Mouse (Mus musculus) embryo, embryonic 11 days (tissue): Measurements from ENCODE around the gene Uck1.
"Not testable (repeated sequence)": the region's sequence is repeated elsewhere in the genome, so short reads cannot be mapped to it uniquely, and the experiment has no call there.

Experiments
- DNase-seq: peaks from one replicate; pipeline ENCODE4 v3.0.0-alpha.2; 2015

Gene Uck1

GRCm38 (mm10) chr2:32259657-32260417 is at the start of gene Uck1:
Gene Uck1 (minus strand): TSS chr2:32260159.
- DNase-seq, result peak; percentile 94

GRCm38 (mm10) chr2:32308870-32309568 is 49.1 kb upstream of the Uck1 start:
- no peak for DNase-seq

DNA sequence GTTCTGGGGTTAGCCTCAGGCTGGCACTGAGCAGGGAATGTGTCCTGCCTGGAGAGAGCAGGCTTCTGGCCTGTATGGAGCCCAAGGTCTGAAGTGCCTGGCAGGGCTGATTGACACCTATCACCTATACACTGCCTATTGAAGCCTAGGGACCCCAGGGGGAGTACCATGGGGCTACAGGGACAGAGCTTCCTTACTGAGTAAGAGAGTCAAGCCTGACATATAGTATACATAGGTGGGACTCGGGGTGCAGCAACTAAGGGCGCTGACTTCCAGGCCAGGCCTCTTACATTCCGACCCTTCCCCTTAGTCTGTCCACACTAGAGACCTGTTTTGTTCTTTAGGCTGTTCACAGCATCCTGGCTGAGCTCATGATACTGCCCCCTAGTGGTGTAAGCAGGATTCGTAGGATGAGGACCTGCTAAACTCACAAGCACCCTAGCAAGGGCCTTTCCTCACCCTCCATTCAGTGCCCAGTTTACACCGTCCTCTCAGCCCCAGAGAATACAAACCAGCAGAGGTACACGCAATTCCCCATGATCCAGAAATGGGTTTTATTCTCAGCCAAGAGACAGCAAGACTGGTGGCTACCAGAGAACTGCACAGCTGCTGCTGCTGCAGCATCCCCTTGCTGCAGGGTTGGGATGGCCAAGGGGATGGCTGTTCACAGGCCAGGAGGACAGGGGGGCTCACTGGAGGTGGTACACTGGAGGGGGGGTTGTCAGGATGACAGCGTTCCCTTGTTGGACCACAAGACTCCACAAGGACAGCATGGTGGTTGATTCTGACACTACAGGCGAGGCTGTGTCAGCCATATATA is 48.2 kb upstream of the Uck1 start:
- DNase-seq, result peak; percentile 76

DNA sequence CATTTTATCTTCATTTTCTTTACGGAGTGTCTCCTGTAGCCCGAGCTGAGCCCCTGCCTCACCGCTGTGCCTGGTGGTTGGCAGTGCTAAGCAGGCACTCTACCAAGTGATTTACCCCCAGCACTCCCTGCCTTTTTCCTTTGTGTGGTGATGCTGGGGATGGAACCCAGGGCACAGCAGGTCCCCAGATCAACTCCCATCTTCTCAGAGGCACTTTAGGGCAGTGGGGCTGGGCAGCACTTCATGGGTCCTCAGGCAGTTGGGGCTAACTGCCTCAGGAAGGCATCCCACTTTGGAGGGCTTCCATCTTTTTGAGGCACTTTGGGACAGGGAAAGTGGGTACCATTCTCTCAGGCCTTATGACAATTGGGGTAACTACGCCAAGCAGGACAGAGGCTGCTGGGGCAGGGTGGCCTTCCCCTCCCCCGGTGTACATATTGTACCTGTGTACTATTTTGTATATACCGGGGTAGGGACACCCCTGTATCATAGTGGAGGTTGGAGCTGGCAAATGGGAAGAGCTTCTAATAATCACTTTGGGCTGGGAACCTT is 47.4 kb upstream of the Uck1 start:
- DNase-seq, result no peak

DNA sequence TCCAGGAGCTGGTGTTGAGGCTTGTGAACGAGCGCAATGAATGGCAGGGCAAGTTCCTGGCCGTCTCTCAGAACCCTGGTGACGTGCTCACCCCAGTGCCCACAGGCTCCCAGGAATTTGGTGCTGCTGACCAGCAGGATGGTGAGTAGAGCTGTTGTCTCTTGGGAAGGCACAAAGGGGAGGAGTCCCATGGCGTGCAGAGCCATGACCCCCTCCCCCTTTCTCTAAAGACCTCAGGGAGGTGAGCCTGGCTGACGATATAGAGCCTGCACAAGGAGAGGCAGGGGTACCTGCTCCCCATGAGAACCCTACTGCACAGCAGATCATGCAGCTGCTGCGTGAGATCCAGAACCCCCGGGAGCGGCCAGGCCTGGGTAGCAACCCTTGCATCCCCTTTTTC is 46.2 kb upstream of the Uck1 start:
- DNase-seq, result no peak

GRCm38 (mm10) chr2:32305668-32306067 is 45.7 kb upstream of the Uck1 start:
- no peak for DNase-seq

DNA sequence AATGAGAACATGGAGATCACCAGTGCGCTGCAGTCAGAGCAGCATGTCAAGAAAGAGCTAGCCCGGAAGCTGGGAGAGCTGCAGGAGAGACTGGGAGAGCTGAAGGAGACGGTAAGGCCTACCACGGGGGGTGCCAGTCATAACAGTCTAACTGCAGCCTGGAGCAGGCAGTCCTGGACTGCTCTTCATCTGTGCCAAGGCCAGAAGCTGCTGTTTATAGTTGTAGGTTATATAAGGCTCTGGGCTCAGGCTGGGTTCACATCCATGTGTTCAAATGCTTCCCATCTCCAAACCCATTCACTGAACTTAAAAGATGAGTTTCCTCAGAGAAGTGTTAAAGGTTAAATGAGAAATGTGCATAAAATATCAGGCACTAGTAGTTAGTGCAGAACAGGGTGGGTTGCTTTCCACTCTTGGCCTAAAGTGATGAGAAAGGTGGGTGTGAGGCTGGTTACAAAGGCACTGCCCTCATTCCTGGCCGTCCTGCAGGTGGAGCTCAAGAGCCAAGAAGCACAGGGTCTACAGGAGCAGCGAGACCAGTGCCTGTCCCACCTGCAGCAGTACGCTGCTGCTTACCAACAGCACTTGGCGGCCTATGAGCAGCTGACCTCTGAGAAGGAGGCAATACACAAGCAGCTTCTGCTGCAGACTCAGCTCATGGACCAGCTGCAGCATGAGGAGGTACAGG is 44.3 kb upstream of the Uck1 start:
- DNase-seq, result peak; percentile 73

GRCm38 (mm10) chr2:32302952-32303351 is 43.0 kb upstream of the Uck1 start:
- no peak for DNase-seq

DNA sequence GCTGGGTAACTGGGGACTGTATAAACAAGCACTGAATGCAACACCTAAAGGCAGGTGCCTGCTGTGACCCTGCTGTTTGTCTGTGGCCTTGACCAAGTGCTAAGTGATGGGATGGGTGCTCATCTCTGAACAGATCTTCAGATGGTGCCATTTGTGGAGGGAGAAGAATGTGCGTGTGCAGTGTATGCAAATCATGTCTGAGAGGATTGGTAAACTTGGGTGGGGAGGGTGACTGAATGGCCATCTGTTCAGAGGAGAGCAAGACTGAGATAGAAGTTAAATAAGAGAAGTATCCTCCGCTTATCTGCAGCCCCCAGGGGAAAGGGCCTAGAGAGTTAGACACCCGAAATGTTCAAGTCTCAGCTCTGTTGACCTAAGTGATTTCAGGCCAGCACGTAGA is 39.5 kb upstream of the Uck1 start:
- DNase-seq, result no peak

DNA sequence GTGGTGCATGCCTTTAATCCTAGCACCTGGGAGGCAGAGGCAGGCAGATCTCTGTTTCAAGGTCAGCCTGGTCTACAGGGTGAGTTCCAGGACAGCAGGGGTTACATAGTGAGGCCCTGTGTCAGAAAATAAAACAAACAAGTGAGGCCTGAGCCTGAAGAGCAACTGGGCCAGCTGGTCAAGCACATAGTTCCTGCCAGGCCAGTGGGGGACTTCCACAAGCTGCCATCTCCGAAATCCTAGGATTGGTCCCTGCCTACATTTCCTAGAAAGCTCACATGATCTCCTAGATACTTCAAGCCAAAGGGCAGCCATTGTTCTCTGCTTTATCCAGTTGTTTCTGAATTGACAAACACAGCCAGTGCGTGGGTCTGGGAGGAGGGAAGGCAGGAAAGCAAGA is 35.9 kb upstream of the Uck1 start:
- not testable (repeated sequence) for DNase-seq

- no peak for DNase-seq
Observed at GRCm38 (mm10) chr2:32295285-32295684, 35.3 kb upstream of the Uck1 start.

DNA sequence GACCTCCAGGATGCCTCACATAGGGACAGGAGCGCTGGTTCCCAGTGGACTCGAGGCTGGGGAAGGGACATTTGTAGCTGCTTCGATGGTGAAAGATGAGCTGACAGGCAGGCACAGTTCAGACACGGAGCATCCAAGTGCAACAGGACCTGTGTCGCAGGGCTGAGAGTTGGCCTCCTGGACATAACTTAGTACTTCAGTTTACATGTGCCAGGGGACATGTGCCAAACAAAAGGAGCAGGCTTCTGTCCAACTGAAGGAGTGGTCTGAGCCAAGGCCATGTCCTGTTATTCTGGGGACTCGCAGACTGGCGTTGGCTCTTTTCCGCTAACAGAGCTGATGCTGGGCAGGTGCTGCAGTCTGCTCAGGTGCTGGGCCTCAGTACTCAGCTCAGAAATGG is 34.4 kb upstream of the Uck1 start:
- DNase-seq, result no peak

DNA sequence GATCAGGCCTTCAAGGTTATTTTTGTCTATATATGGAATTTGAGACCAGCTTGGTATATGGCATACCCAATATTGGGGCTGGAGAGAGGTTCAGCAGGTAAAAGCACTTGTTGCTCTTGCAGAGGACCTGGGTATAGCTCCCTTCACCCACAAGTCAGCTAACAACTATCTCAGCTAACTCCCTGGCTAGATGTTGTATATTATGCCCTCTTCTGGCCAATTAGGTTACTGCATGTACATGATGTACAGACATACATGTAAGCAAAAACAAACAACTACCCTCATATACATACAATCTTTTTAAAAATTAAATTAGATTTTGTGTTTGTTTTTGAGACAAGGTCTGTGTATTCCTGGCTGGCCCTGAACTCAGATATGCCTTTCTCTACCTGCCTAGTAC is 29.6 kb upstream of the Uck1 start:
- peak; percentile 55 for DNase-seq

- peak; percentile 53 for DNase-seq
Observed at GRCm38 (mm10) chr2:32288371-32288931, 28.5 kb upstream of the Uck1 start.

DNA sequence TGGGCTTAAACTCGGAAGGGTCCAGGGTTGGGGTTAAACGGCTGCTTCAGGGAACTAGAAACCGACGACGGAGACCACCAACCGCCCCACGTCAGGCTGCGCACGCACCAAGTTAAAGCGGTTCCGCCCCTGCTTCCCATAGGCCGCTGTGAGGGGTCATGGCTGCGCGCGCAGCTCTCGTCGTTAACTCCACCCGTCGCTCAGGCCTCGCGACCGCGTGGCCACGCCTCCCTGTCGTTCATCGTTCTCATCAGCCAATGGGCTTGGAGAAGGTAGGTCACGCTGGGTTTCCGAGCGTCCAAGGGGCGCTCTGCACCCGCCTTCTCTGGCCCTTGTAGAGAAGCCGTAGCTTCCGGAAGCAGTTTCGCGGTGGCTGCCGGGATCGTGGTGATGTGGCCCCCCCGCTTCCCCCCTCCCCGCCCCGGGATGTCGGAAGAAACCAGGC is 28.0 kb upstream of the Uck1 start, which contains the start of gene Swi5:
TSS of gene Swi5 (minus strand) at position 153 of the 445 bp plus-strand sequence.
- peak; percentile 100 for DNase-seq

DNA sequence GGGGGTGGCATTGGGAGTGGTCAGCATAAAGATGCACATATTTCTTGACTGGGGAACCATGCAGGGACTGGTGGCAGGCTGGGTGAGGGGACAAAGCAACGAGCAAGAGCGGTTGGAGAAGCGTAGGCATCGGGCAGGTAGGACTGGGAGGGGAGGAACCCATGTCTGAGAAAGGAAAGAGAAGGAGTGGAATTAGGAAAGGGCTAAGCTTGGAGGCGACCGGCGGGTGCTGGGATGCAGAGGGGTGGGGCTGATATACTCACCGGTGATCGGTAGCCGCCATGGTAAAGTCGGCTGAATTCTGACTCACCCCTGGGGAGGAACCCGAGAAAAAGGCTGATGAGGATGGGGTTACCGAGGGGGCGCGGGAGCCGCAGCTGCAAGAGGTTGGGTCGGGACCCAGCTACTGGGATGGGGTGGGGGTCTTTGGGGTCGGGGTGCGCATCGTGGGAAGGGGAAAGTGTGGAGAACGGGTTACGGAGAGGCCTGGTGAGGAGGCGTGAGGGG is 27.4 kb upstream of the Uck1 start, which contains the start of gene Golga2:
TSS of gene Golga2 (plus strand) at position 51 of the 507 bp plus-strand sequence.
- no peak for DNase-seq

- DNase-seq, result no peak
Observed at GRCm38 (mm10) chr2:32283986-32284385, 24.0 kb upstream of the Uck1 start.

- peak; percentile 74 for DNase-seq
Observed at GRCm38 (mm10) chr2:32282727-32283126, 22.8 kb upstream of the Uck1 start.

- DNase-seq, result no peak
Observed at GRCm38 (mm10) chr2:32282289-32282688, 22.3 kb upstream of the Uck1 start.

DNA sequence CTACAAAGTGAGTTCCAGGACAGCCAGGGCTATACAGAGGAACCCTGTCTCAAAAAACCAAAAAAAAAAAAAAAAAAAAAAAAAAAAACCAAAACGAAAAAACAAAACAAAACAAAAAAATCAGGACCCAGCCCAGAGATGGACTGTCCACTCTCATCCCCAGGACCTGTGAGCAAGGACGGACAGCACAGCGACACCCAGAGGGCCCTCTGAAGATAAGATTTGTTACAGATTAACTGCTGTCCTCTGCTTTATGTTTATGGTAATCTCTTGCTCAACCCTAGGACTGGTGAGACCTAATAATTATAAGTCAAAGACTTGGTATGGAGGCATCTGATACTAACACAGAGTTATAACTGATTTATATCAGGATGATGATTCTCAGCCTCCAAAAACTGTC is 15.9 kb upstream of the Uck1 start:
- DNase-seq, result no peak

- DNase-seq, result peak; percentile 50
Observed at GRCm38 (mm10) chr2:32260635-32261034, 676 bp upstream of the Uck1 start.
